Mouse (Mus musculus): ENCODE measurements at regions not wholly inside any gene's neighbourhood (a gene's known extent, or its start where the extent isn't known, plus 50 kb on each side); places are given as distances from the start of the nearest gene placed in this dataset.

- TF ChIP-seq FOSL1 (IDR thresholded peaks at IDR 0.05; ENCODE audit: insufficient read depth, low read length, poor library complexity, severe bottlenecking): no peak
- no peak for TF ChIP-seq CTCF (IDR thresholded peaks at IDR 0.05; ENCODE audit: control insufficient read depth, insufficient read depth, insufficient read length)
- TF ChIP-seq USF1 (IDR thresholded peaks at IDR 0.05; ENCODE audit: low read depth): no peak
- TF ChIP-seq MYOG (IDR thresholded peaks at IDR 0.05; ENCODE audit: control insufficient read depth, extremely low read depth, insufficient read length): no peak
- TF ChIP-seq CEBPB (IDR thresholded peaks at IDR 0.05; ENCODE audit: low read depth): no peak
- no peak for TF ChIP-seq MAX (IDR thresholded peaks at IDR 0.05)
- TF ChIP-seq MYOD1 (IDR thresholded peaks at IDR 0.05; ENCODE audit: control insufficient read depth, insufficient read length, low read depth): no peak
Observed at GRCm38 (mm10) chr11:32937167-32937566, 112.8 kb upstream of the Smim23 start.

Data from C2C12 (cell line).